Mouse (Mus musculus): ENCODE measurements at regions not wholly inside any gene's neighbourhood (a gene's known extent, or its start where the extent isn't known, plus 50 kb on each side); places are given as distances from the start of the nearest gene placed in this dataset.
A peak's percentile ranks its signal among the peaks of the same experiment; 100 is the strongest.

- no peak overlapping the region for H3K9ac ChIP-seq (ENCODE audit: low read depth, low read length)
- H3K4me3 ChIP-seq (ENCODE audit: low read depth, low read length): no peak overlapping the region
- WGBS: 81% methylated on average over 6 of the region's 6 CpGs
- ATAC-seq (replicated peaks; ENCODE audit: low FRiP score) (no peak), DNase-seq (ENCODE audit: low spot score) (no peak)
- H3K36me3 ChIP-seq (ENCODE audit: control insufficient read depth, insufficient read depth, low read length): no peaks in the 10 kb centered on the region
- H3K9me3 ChIP-seq (ENCODE audit: control insufficient read depth, low read length): no peaks in the 10 kb centered on the region
- H3K27ac ChIP-seq (ENCODE audit: low read depth, low read length): no peak overlapping the region
- no peak overlapping the region for H3K4me2 ChIP-seq
- H3K4me1 ChIP-seq (replicated peaks; ENCODE audit: control insufficient read depth, insufficient read depth, low read length): no peaks in the 10 kb centered on the region
- H3K27me3 ChIP-seq (replicated peaks; ENCODE audit: control insufficient read depth, insufficient read depth, low read length): no peaks in the 10 kb centered on the region
Observed at GRCm38 (mm10) chr7:71648314-71648713, 297.0 kb upstream of the Gm10295 start.

GRCm38 (mm10) chr7:71646944-71647343 is 295.7 kb upstream of the Gm10295 start:
- ATAC-seq (replicated peaks; ENCODE audit: low FRiP score): no peak

GRCm38 (mm10) chr7:71623048-71623447 is 271.8 kb upstream of the Gm10295 start:
- Histone ChIP-seq H3K4me2 (no peak overlapping the region), H3K4me1 (replicated peaks; ENCODE audit: control insufficient read depth, insufficient read depth, low read length) (no peaks in the 10 kb centered on the region), H3K27me3 (replicated peaks; ENCODE audit: control insufficient read depth, insufficient read depth, low read length) (no peaks in the 10 kb centered on the region; the same call in 1 of the 2 replicates), H3K9ac (ENCODE audit: low read depth, low read length) (no peak overlapping the region), H3K4me3 (ENCODE audit: low read depth, low read length) (no peak overlapping the region), H3K27ac (ENCODE audit: low read depth, low read length) (no peak overlapping the region), H3K9me3 (ENCODE audit: control insufficient read depth, low read length) (no peaks in the 10 kb centered on the region), H3K36me3 (ENCODE audit: control insufficient read depth, insufficient read depth, low read length) (no peaks in the 10 kb centered on the region)
- ATAC-seq (replicated peaks; ENCODE audit: low FRiP score): no peak
- no peak for DNase-seq (ENCODE audit: low spot score)
- WGBS: 71% methylated on average over 13 of the region's 13 CpGs

More at GRCm38 (mm10) chr7:71646944-71647343, 295.7 kb upstream of the Gm10295 start:
- H3K4me1 ChIP-seq (replicated peaks; ENCODE audit: control insufficient read depth, insufficient read depth, low read length): no peaks in the 10 kb centered on the region
- H3K9me3 ChIP-seq (ENCODE audit: control insufficient read depth, low read length): no peaks in the 10 kb centered on the region
- H3K36me3 ChIP-seq (ENCODE audit: control insufficient read depth, insufficient read depth, low read length): no peaks in the 10 kb centered on the region
- no peak overlapping the region for H3K9ac ChIP-seq (ENCODE audit: low read depth, low read length)
- H3K27ac ChIP-seq (ENCODE audit: low read depth, low read length): no peak overlapping the region
- H3K27me3 ChIP-seq (replicated peaks; ENCODE audit: control insufficient read depth, insufficient read depth, low read length): no peaks in the 10 kb centered on the region
- DNase-seq (ENCODE audit: low spot score): no peak
- 66% methylated on average over 3 of the region's 3 CpGs for WGBS
- H3K4me2 ChIP-seq: no peak overlapping the region
- H3K4me3 ChIP-seq (ENCODE audit: low read depth, low read length): no peak overlapping the region

GRCm38 (mm10) chr7:71603159-71603558 is 251.9 kb upstream of the Gm10295 start:
- Histone ChIP-seq H3K36me3 (ENCODE audit: control insufficient read depth, insufficient read depth, low read length) (no peaks in the 10 kb centered on the region), H3K4me3 (ENCODE audit: low read depth, low read length) (no peak overlapping the region), H3K27ac (ENCODE audit: low read depth, low read length) (no peak overlapping the region), H3K9me3 (ENCODE audit: control insufficient read depth, low read length) (no peaks in the 10 kb centered on the region), H3K4me1 (replicated peaks; ENCODE audit: control insufficient read depth, insufficient read depth, low read length) (no peaks in the 10 kb centered on the region), H3K9ac (ENCODE audit: low read depth, low read length) (no peak overlapping the region), H3K4me2 (no peak overlapping the region), H3K27me3 (replicated peaks; ENCODE audit: control insufficient read depth, insufficient read depth, low read length) (no peaks in the 10 kb centered on the region)
- DNase-seq (ENCODE audit: low spot score): no peak
- WGBS: 44% methylated on average over 2 of the region's 2 CpGs
- no peak; the same call in 1 of the 2 replicates for ATAC-seq (replicated peaks; ENCODE audit: low FRiP score)

- H3K27me3 ChIP-seq (replicated peaks; ENCODE audit: control insufficient read depth, insufficient read depth, low read length): no peaks in the 10 kb centered on the region
- no peaks in the 10 kb centered on the region for H3K9me3 ChIP-seq (ENCODE audit: control insufficient read depth, low read length)
- H3K4me2 ChIP-seq: no peak overlapping the region
- no peak overlapping the region for H3K27ac ChIP-seq (ENCODE audit: low read depth, low read length)
- no peak for ATAC-seq (replicated peaks; ENCODE audit: low FRiP score)
- no peaks in the 10 kb centered on the region for H3K4me1 ChIP-seq (replicated peaks; ENCODE audit: control insufficient read depth, insufficient read depth, low read length)
- H3K36me3 ChIP-seq (ENCODE audit: control insufficient read depth, insufficient read depth, low read length): no peaks in the 10 kb centered on the region
- DNase-seq (ENCODE audit: low spot score): no peak
- WGBS: 81% methylated on average over 3 of the region's 3 CpGs
- H3K4me3 ChIP-seq (ENCODE audit: low read depth, low read length): no peak overlapping the region
- H3K9ac ChIP-seq (ENCODE audit: low read depth, low read length): no peak overlapping the region
Observed at GRCm38 (mm10) chr7:71596780-71597179, 245.5 kb upstream of the Gm10295 start.

GRCm38 (mm10) chr7:71587626-71588025 is 236.3 kb upstream of the Gm10295 start:
- Histone ChIP-seq H3K9ac (ENCODE audit: low read depth, low read length) (no peak overlapping the region), H3K36me3 (ENCODE audit: control insufficient read depth, insufficient read depth, low read length) (no peaks in the 10 kb centered on the region), H3K4me3 (ENCODE audit: low read depth, low read length) (no peak overlapping the region), H3K27ac (ENCODE audit: low read depth, low read length) (no peak overlapping the region), H3K4me1 (replicated peaks; ENCODE audit: control insufficient read depth, insufficient read depth, low read length) (no peaks in the 10 kb centered on the region), H3K4me2 (no peak overlapping the region), H3K27me3 (replicated peaks; ENCODE audit: control insufficient read depth, insufficient read depth, low read length) (no peaks in the 10 kb centered on the region), H3K9me3 (ENCODE audit: control insufficient read depth, low read length) (no peaks in the 10 kb centered on the region)
- WGBS: 75% methylated on average over 5 of the region's 5 CpGs
- DNase-seq (ENCODE audit: low spot score): no peak
- no peak for ATAC-seq (replicated peaks; ENCODE audit: low FRiP score)

- H3K9me3 ChIP-seq (ENCODE audit: control insufficient read depth, low read length): no peaks in the 10 kb centered on the region
- H3K36me3 ChIP-seq (ENCODE audit: control insufficient read depth, insufficient read depth, low read length): no peaks in the 10 kb centered on the region
- ATAC-seq (replicated peaks; ENCODE audit: low FRiP score) (no peak), DNase-seq (ENCODE audit: low spot score) (no peak)
- H3K9ac ChIP-seq (ENCODE audit: low read depth, low read length): no peak overlapping the region
- WGBS: 63% methylated on average over 1 of the region's 1 CpGs
- H3K27ac ChIP-seq (ENCODE audit: low read depth, low read length): no peak overlapping the region
- no peaks in the 10 kb centered on the region for H3K27me3 ChIP-seq (replicated peaks; ENCODE audit: control insufficient read depth, insufficient read depth, low read length)
- no peak overlapping the region for H3K4me2 ChIP-seq
- H3K4me3 ChIP-seq (ENCODE audit: low read depth, low read length): no peak overlapping the region
- H3K4me1 ChIP-seq (replicated peaks; ENCODE audit: control insufficient read depth, insufficient read depth, low read length): no peaks in the 10 kb centered on the region
Observed at GRCm38 (mm10) chr7:71583443-71584055, 232.3 kb upstream of the Gm10295 start.

- H3K27me3 ChIP-seq (replicated peaks; ENCODE audit: control insufficient read depth, insufficient read depth, low read length): no peaks in the 10 kb centered on the region
- H3K4me2 ChIP-seq: no peak overlapping the region
- ATAC-seq (replicated peaks; ENCODE audit: low FRiP score) (no peak), DNase-seq (ENCODE audit: low spot score) (peak; percentile 38)
- no peak overlapping the region for H3K4me3 ChIP-seq (ENCODE audit: low read depth, low read length)
- WGBS: 23% methylated on average over 3 of the region's 3 CpGs
- H3K9ac ChIP-seq (ENCODE audit: low read depth, low read length): no peak overlapping the region
- H3K4me1 ChIP-seq (replicated peaks; ENCODE audit: control insufficient read depth, insufficient read depth, low read length): no peaks in the 10 kb centered on the region
- no peak overlapping the region for H3K27ac ChIP-seq (ENCODE audit: low read depth, low read length)
- no peaks in the 10 kb centered on the region for H3K9me3 ChIP-seq (ENCODE audit: control insufficient read depth, low read length)
- no peaks in the 10 kb centered on the region for H3K36me3 ChIP-seq (ENCODE audit: control insufficient read depth, insufficient read depth, low read length)
Observed at GRCm38 (mm10) chr7:71581746-71582145, 230.5 kb upstream of the Gm10295 start.

- Histone ChIP-seq H3K4me3 (ENCODE audit: low read depth, low read length) (no peak overlapping the region), H3K9ac (ENCODE audit: low read depth, low read length) (no peak overlapping the region), H3K27ac (ENCODE audit: low read depth, low read length) (no peak overlapping the region), H3K36me3 (ENCODE audit: control insufficient read depth, insufficient read depth, low read length) (no peaks in the 10 kb centered on the region), H3K4me2 (no peak overlapping the region), H3K9me3 (ENCODE audit: control insufficient read depth, low read length) (no peaks in the 10 kb centered on the region), H3K27me3 (replicated peaks; ENCODE audit: control insufficient read depth, insufficient read depth, low read length) (no peaks in the 10 kb centered on the region), H3K4me1 (replicated peaks; ENCODE audit: control insufficient read depth, insufficient read depth, low read length) (no peaks in the 10 kb centered on the region)
- WGBS: 72% methylated on average over 2 of the region's 2 CpGs
- no peak for ATAC-seq (replicated peaks; ENCODE audit: low FRiP score)
- DNase-seq (ENCODE audit: low spot score): no peak
Observed at GRCm38 (mm10) chr7:71560296-71560936, 209.1 kb upstream of the Gm10295 start.
